Mouse (Mus musculus) kidney, embryonic 14.5 days (tissue): ENCODE data around the gene Nlrp4e. TPM values are rescaled to one million over a fixed set of nuclear protein-coding genes. Genes with fewer than 3 reads are reported as not detected.
"Not testable (repeated sequence)": the region's sequence is repeated elsewhere in the genome, so short reads cannot be mapped to it uniquely, and the experiment has no call there.

Experiments
- ATAC-seq: fragments of 200-750 bp; cut with Nextera tagmentation; 2 replicates; pipeline ENCODE4 v1.8.0; 2017; ENCODE audit warnings: moderate number of reproducible peaks, mild to moderate bottlenecking, moderate TSS enrichment, moderate library complexity; ENCODE audit not compliant: low FRiP score, low TSS enrichment
- H3K27ac ChIP-seq: fragments of 300-500 bp; sonication (generic); 2 replicates; pipeline ENCODE4 v1.5.1; 2014; ENCODE audit warnings: low read depth, mild to moderate bottlenecking, low read length, moderate library complexity, mixed read lengths
- H3K27me3 ChIP-seq: fragments of 300-500 bp; sonication (generic); 2 replicates; pipeline ENCODE4 v1.6.1; 2014; ENCODE audit warnings: mild to moderate bottlenecking, low read length; ENCODE audit not compliant: control insufficient read depth, insufficient read depth
- H3K36me3 ChIP-seq: fragments of 300-500 bp; sonication (generic); 2 replicates; pipeline ENCODE4 v1.6.1; 2014; ENCODE audit warnings: low read length, mixed read lengths; ENCODE audit not compliant: control insufficient read depth, insufficient read depth
- H3K4me1 ChIP-seq: fragments of 300-500 bp; sonication (generic); 2 replicates; pipeline ENCODE4 v1.6.1; 2014; ENCODE audit warnings: low read length, mixed read lengths; ENCODE audit not compliant: control insufficient read depth, insufficient read depth
- H3K4me2 ChIP-seq: fragments of 300-500 bp; sonication (generic); replicated peaks from 2 replicates; pipeline ENCODE4 v1.6.1; 2014; ENCODE audit warnings: low read depth, mild to moderate bottlenecking, low read length
- H3K4me3 ChIP-seq: fragments of 300-500 bp; sonication (generic); 2 replicates; pipeline ENCODE4 v1.5.1; 2014; ENCODE audit warnings: mild to moderate bottlenecking, low read length
- H3K9ac ChIP-seq: fragments of 300-500 bp; sonication (generic); 2 replicates; pipeline ENCODE4 v1.6.1; 2014; ENCODE audit warnings: low read depth, mild to moderate bottlenecking, low read length, moderate library complexity
- H3K9me3 ChIP-seq: fragments of 300-500 bp; sonication (generic); 2 replicates; pipeline ENCODE4 v1.6.1; 2016; ENCODE audit warnings: low read length; ENCODE audit not compliant: control insufficient read depth
- WGBS: fragments of 180-500 bp; shearing (Covaris S2); extraction: QIAGEN DNeasy Blood & Tissue Kit; methylation state at CpG from one replicate; pipeline ENCODE4 v1.1.7; 2014; 5-methylcytosine and 5-hydroxymethylcytosine counted together
- microRNA-seq: library from miRNA; unstranded; fragments of <30 nt; microRNA quantifications from one replicate; pipeline ENCODE4, GENCODE M21; 2016
- polyA plus RNA-seq: library from polyadenylated mRNA; unstranded; fragments of >200 nt; fragmentation: Nextera tagmentation; extraction: Ambion mirVana; gene quantifications from 2 replicates; pipeline ENCODE4 v1.2.1, GENCODE M21; 2014

Gene Nlrp4e
- not detected in 2 replicates for polyA plus RNA-seq

DNA sequence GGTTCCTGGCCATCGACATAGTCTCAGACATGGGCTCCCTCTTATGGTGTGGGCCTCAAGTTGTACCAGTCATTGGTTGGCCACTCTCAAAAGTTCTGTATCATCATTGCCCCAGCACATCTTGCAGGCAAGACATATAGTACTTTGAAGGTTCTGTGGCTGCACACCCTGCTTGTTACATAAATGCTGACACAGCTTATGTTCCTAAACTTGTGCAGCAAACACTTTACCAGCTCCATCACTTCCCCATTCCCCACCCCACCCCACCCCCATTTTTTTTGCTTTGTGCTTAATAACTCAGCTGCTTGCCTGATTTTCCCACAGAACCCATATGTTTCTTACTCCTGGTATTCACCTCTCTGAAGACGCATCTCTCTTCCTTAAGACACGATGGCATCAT is at the start of gene Nlrp4e:
Gene Nlrp4e (plus strand): TSS at position 301 of the 400 bp plus-strand sequence.
- not testable (repeated sequence) for H3K36me3 ChIP-seq, H3K4me2 ChIP-seq, ATAC-seq, H3K4me3 ChIP-seq, H3K27ac ChIP-seq, H3K9ac ChIP-seq, H3K27me3 ChIP-seq, H3K9me3 ChIP-seq, H3K4me1 ChIP-seq
- WGBS: 81% methylated on average over 3 of the region's 3 CpGs

DNA sequence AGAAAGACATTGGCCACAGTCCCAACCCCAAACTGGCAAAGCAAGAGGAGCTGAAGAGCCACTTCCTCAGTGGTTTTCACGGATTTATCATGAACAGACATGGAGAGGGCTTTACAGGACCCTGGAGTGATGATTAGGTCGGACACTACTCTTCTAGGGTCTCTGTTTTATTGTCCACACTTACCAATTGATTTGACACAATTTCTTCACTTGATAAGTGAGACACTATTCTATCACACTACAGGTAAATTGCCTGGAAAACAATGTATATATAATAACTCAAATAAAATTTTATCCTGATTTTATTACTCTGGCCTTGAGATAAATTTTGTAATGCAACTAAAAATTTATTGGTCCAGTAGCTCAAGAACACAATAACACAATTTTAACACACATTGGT is 49.4 kb upstream of the Nlrp4e start, which contains the start of gene Vmn1r166:
Gene Vmn1r166 (minus strand): TSS at position 101 of the 400 bp plus-strand sequence.
- not testable (repeated sequence) for H3K4me2 ChIP-seq, H3K9me3 ChIP-seq, H3K9ac ChIP-seq, H3K27me3 ChIP-seq, H3K36me3 ChIP-seq, H3K4me1 ChIP-seq, ATAC-seq, H3K27ac ChIP-seq, H3K4me3 ChIP-seq
- no CpG with 5 or more reads among the region's 2 CpGs for WGBS

DNA sequence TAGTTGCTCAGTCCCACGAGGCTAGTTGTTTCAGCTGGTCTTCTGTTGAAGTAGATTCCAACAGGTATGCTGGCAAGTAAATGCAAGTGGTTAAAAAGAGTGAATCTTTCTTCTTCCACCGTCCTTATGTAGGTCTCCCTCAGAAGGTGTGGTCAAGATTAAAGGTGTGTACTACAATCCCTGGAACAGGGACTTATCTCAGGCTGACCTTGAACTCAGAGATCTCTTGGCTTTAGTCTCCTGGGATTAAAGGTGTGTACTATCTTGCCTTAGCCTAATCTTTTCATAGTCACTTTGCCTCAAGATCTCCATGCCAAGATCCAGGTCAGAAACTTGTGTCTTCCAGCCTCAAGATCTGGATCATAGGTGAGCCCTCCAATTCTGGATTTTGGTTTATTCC is 22.2 kb upstream of the Nlrp4e start, which contains the start of gene Gm6902:
Gene Gm6902 (minus strand): TSS at position 101 of the 400 bp plus-strand sequence.
- H3K9ac ChIP-seq, H3K4me1 ChIP-seq, H3K27ac ChIP-seq, H3K27me3 ChIP-seq, H3K4me2 ChIP-seq, ATAC-seq, H3K36me3 ChIP-seq, H3K9me3 ChIP-seq, H3K4me3 ChIP-seq: not testable (repeated sequence)
- no CpG with 5 or more reads among the region's 2 CpGs for WGBS

DNA sequence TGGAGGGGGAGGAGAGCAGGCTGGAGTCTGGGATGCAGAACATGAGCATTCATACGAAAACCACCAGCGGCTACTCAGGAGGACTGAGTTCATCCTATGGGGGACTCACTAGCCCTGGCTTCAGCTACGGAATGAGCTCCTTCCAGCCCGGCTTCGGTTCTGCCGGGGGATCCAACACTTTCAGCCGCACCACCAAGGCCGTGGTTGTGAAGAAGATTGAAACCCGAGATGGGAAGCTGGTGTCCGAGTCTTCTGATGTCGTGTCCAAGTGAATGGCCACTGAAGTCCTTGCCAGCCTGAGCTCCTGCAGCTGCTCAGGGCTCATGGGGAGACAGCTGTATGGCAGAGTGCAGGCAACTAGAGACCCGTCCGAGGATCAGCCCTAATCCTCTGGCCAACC is 57.3 kb downstream of the Nlrp4e start:
- H3K4me3 ChIP-seq, H3K27ac ChIP-seq, H3K36me3 ChIP-seq, ATAC-seq, H3K27me3 ChIP-seq, H3K4me1 ChIP-seq, H3K4me2 ChIP-seq, H3K9ac ChIP-seq: not testable (repeated sequence)
- H3K9me3 ChIP-seq: peaks cover 11% of the 10 kb centered on the region
- WGBS: 93% methylated on average over 13 of the region's 13 CpGs

DNA sequence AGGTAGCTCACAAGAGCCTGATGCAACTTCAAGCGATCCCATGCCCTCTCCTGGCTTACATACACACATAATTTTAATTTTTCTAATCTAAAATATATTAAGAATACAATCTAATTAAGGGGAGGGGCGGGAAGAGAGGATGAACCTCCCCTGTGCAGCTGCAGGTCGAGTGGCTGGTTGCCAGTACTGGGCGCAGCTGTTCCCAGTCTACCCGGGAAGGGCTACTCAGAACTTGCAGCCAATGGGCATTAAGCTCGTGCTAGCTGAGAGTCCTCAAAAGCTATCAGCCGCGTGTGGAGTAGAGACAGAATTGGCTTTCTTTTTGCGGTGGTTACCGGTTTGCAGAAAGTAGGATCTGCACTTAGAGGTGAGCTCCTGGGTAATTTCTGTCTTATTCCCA is 84.6 kb downstream of the Nlrp4e start, which contains the start of gene Nlrp5:
Gene Nlrp5 (plus strand): TSS at position 301 of the 400 bp plus-strand sequence.
- WGBS: 76% methylated on average over 10 of the region's 10 CpGs
- Histone ChIP-seq H3K27ac (no peak within 1 kb of the TSS), H3K9me3 (peaks cover 18% of the 10 kb centered on the region; the same call in 1 of the 2 replicates), H3K4me2 (no peak within 1 kb of the TSS), H3K9ac (no peak within 1 kb of the TSS), H3K4me1 (no peaks in the 10 kb centered on the region), H3K27me3 (no peaks in the 10 kb centered on the region), H3K36me3 (no peaks in the 10 kb centered on the region), H3K4me3 (no peak within 1 kb of the TSS)
- ATAC-seq: no peak

Small RNA genes within 50 kb of the gene (microRNA-seq; reads per million reads assigned to microRNA genes)
- not detected for gene Gm25196

Other genes starting within 250 kb of the Nlrp4e start
- not detected in 2 replicates for gene Vmn1r163, start 245.7 kb upstream of the Nlrp4e start, polyA plus RNA-seq
- not detected in 2 replicates for gene Gm8720, start 233.7 kb upstream of the Nlrp4e start, polyA plus RNA-seq
- gene Gm10662, start 156.7 kb upstream of the Nlrp4e start, polyA plus RNA-seq: not detected in 2 replicates
- not detected in 2 replicates for gene Vmn1r165, start 83.9 kb upstream of the Nlrp4e start, polyA plus RNA-seq
- gene Vmn1r166, start 49.5 kb upstream of the Nlrp4e start, polyA plus RNA-seq: not detected in 2 replicates
- gene Gm6902, start 22.3 kb upstream of the Nlrp4e start, polyA plus RNA-seq: not detected in 2 replicates
- not detected in 2 replicates for gene Nlrp5, start 84.7 kb downstream of the Nlrp4e start, polyA plus RNA-seq
- gene Vmn1r167, start 206.0 kb downstream of the Nlrp4e start, polyA plus RNA-seq: not detected in 2 replicates
- gene Vmn1r168, start 238.5 kb downstream of the Nlrp4e start, polyA plus RNA-seq: not detected in 2 replicates